Mouse (Mus musculus): ENCODE data around the gene Cep57. TPM values are rescaled to one million over a fixed set of nuclear protein-coding genes. Genes with fewer than 3 reads are reported as not detected.

Gene Cep57
- 42.8 and 46.2 TPM in 2 replicates for polyA plus RNA-seq (2015; fragmentation: Nextera tagmentation; extraction: Ambion mirVana)

DNA sequence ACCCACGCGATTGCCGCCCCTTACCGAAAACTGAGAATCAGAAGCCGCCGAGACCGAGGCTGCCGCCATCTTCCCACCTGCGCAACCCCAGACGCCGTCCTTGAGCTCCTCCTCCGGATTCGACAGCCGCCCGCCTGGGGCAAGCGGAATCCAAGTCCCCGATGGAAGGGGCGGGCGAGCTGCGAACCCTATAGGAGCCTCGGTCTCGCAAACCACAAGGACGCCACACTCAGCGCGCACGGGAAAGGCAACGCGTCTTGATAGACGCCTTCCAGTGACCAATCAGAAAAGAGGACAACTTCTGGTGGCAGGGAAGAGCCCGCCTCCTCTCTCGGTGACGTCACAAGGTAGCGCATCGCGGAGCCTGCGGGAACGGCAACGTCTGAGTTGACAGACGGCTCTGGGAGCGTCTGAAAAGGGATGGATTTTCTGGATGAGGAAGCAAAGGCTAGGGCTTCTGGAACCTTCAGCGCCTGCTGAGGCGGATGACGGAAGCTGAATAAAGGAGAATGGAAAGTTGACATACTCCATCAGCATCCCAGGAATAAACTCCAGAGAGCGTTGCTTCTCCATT is at the start of gene Cep57:
TSS of gene Cep57 (minus strand) at position 276 of the 574 bp plus-strand sequence.
- H3K36me3 ChIP-seq: peaks cover 38% of the 10 kb centered on the region
- H3K4me2 ChIP-seq: peak within 1 kb of the TSS; percentile 82
- no peaks in the 10 kb centered on the region for H3K27me3 ChIP-seq
- peak; percentile 83 for ATAC-seq (ENCODE audit: low read depth)
- peak within 1 kb of the TSS; percentile 97 for H3K9ac ChIP-seq
- peaks cover 32% of the 10 kb centered on the region for H3K4me1 ChIP-seq (replicated peaks)
- under 1% methylated on average over 44 of the region's 44 CpGs for WGBS (ENCODE audit: insufficient replicate concordance)
- peak within 1 kb of the TSS; percentile 92 for H3K4me3 ChIP-seq (replicated peaks)
- peak within 1 kb of the TSS; percentile 98 for H3K27ac ChIP-seq
- DNase-seq: peak; percentile 93
- no peaks in the 10 kb centered on the region for H3K9me3 ChIP-seq (replicated peaks)

- H3K4me2 ChIP-seq: no peak overlapping the region
- 29% methylated on average over 2 of the region's 2 CpGs for WGBS (ENCODE audit: insufficient replicate concordance)
- H3K4me3 ChIP-seq (replicated peaks): no peak overlapping the region
- no peak for DNase-seq
- H3K4me1 ChIP-seq (replicated peaks): no peaks in the 10 kb centered on the region
- H3K9me3 ChIP-seq (replicated peaks): no peaks in the 10 kb centered on the region
- ATAC-seq (ENCODE audit: low read depth): no peak
- H3K36me3 ChIP-seq: no peaks in the 10 kb centered on the region
- no peak overlapping the region for H3K9ac ChIP-seq
- no peak overlapping the region for H3K27ac ChIP-seq
- no peaks in the 10 kb centered on the region for H3K27me3 ChIP-seq
These were observed 48.4 kb upstream of the Cep57 start for GRCm38 (mm10) chr9:13875340-13875739.

GRCm38 (mm10) chr9:13874359-13874758 is 47.5 kb upstream of the Cep57 start:
- DNase-seq (no peak), ATAC-seq (ENCODE audit: low read depth) (no peak)
- Histone ChIP-seq H3K36me3 (no peaks in the 10 kb centered on the region), H3K4me1 (replicated peaks) (no peaks in the 10 kb centered on the region), H3K9ac (no peak overlapping the region), H3K27me3 (no peaks in the 10 kb centered on the region), H3K4me3 (replicated peaks) (no peak overlapping the region), H3K9me3 (replicated peaks) (no peaks in the 10 kb centered on the region), H3K4me2 (no peak overlapping the region), H3K27ac (no peak overlapping the region)
- WGBS (ENCODE audit: insufficient replicate concordance): 35% methylated on average over 2 of the region's 2 CpGs

- H3K9ac ChIP-seq: no peak overlapping the region
- no peak overlapping the region for H3K4me2 ChIP-seq
- DNase-seq: no peak
- H3K4me1 ChIP-seq (replicated peaks): no peaks in the 10 kb centered on the region
- ATAC-seq (ENCODE audit: low read depth): no peak
- whole genome bisulfite sequencing (ENCODE audit: insufficient replicate concordance): 56% methylated on average over 7 of the region's 7 CpGs
- no peak overlapping the region for H3K27ac ChIP-seq
- H3K9me3 ChIP-seq (replicated peaks): no peaks in the 10 kb centered on the region
- no peaks in the 10 kb centered on the region for H3K36me3 ChIP-seq
- H3K27me3 ChIP-seq: no peaks in the 10 kb centered on the region
- H3K4me3 ChIP-seq (replicated peaks): no peak overlapping the region
These were observed 44.7 kb upstream of the Cep57 start for GRCm38 (mm10) chr9:13871631-13872030.

GRCm38 (mm10) chr9:13867646-13868045 is 40.7 kb upstream of the Cep57 start:
- Histone ChIP-seq H3K27me3 (no peaks in the 10 kb centered on the region), H3K36me3 (no peaks in the 10 kb centered on the region), H3K4me2 (no peak overlapping the region), H3K9ac (no peak overlapping the region), H3K9me3 (replicated peaks) (no peaks in the 10 kb centered on the region), H3K4me1 (replicated peaks) (no peaks in the 10 kb centered on the region), H3K4me3 (replicated peaks) (no peak overlapping the region), H3K27ac (no peak overlapping the region)
- ATAC-seq (ENCODE audit: low read depth) (no peak), DNase-seq (no peak)
- WGBS (ENCODE audit: insufficient replicate concordance): 40% methylated on average over 2 of the region's 2 CpGs

- DNase-seq: no peak
- WGBS (ENCODE audit: insufficient replicate concordance): 61% methylated on average over 4 of the region's 4 CpGs
These were observed 29.9 kb upstream of the Cep57 start for GRCm38 (mm10) chr9:13856777-13857176.

GRCm38 (mm10) chr9:13856247-13856646 is 29.3 kb upstream of the Cep57 start:
- Histone ChIP-seq H3K4me2 (no peak overlapping the region), H3K4me1 (replicated peaks) (no peaks in the 10 kb centered on the region), H3K4me3 (replicated peaks) (no peak overlapping the region), H3K9ac (no peak overlapping the region), H3K27ac (no peak overlapping the region), H3K9me3 (replicated peaks) (no peaks in the 10 kb centered on the region), H3K36me3 (no peaks in the 10 kb centered on the region), H3K27me3 (0 out of 2 replicates have a peak, but pooled peaks cover 5% of the 10 kb centered on the region)
- ATAC-seq (ENCODE audit: low read depth) (no peak), DNase-seq (no peak)
- 42% methylated on average over 1 of the region's 1 CpGs for WGBS (ENCODE audit: insufficient replicate concordance)

More at GRCm38 (mm10) chr9:13856777-13857176, 29.9 kb upstream of the Cep57 start:
- H3K27me3 ChIP-seq: 0 out of 2 replicates have a peak, but pooled peaks cover 5% of the 10 kb centered on the region
- no peaks in the 10 kb centered on the region for H3K4me1 ChIP-seq (replicated peaks)
- H3K9ac ChIP-seq: no peak overlapping the region
- no peak overlapping the region for H3K4me2 ChIP-seq
- no peak overlapping the region for H3K4me3 ChIP-seq (replicated peaks)
- no peaks in the 10 kb centered on the region for H3K9me3 ChIP-seq (replicated peaks)
- H3K27ac ChIP-seq: no peak overlapping the region
- no peaks in the 10 kb centered on the region for H3K36me3 ChIP-seq
- ATAC-seq (ENCODE audit: low read depth): no peak

- H3K4me3 ChIP-seq (replicated peaks): no peak overlapping the region
- no peak overlapping the region for H3K9ac ChIP-seq
- H3K27ac ChIP-seq: no peak overlapping the region
- H3K4me2 ChIP-seq: no peak overlapping the region
- 43% methylated on average over 3 of the region's 3 CpGs for WGBS (ENCODE audit: insufficient replicate concordance)
- H3K27me3 ChIP-seq: 0 out of 2 replicates have a peak, but pooled peaks cover 5% of the 10 kb centered on the region
- no peaks in the 10 kb centered on the region for H3K36me3 ChIP-seq
- ATAC-seq (ENCODE audit: low read depth) (no peak), DNase-seq (no peak)
- no peaks in the 10 kb centered on the region for H3K4me1 ChIP-seq (replicated peaks)
- H3K9me3 ChIP-seq (replicated peaks): no peaks in the 10 kb centered on the region
These were observed 27.0 kb upstream of the Cep57 start for GRCm38 (mm10) chr9:13853876-13854275.

DNA sequence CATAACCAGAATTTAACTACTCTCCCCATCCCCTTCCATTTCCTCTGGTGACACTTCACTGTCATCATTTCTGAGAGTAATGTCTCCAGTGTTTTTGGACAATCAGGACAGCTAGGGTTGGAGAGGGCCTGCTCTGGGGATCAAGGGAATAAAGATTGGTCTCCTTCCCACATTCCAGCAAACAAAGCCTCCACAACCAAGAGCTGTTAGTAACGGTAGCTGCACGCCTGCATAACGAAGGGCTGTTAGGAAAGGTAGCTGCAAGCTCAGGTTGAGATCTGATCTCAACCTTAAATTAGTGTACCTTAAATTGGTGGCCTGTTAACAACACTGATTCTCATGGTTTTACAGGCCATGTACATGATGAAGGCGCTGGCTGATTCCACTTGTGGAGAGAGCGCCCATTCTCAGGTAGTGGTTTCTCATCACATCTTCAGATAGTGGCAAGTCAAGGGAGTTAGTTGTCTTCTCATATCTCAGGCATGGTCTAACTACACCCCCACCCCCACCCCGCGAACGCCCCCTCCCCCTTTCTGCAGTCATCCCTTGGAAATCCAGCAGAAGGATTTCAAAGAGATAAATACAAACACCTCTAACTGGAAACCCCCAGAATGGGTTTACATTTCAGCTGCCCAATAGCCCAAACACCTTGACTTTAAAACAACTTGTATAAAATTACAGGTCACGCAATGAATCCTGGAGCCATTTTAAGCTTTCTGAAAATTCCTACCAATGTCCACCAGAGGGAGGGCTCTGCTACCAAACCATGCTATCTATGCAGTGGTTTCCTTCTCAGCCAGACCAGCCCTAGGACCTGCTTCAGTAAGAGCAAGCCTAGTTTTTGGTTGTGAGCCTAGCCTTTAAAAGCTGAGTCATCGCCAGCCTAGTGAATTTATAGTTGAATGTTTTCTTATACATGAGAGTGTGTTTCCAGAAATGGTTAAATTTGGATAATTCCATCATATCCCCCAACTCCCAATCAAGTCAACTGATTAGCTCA is 21.9 kb upstream of the Cep57 start:
- H3K27ac ChIP-seq: no peak overlapping the region
- no peak overlapping the region for H3K9ac ChIP-seq
- no peak overlapping the region for H3K4me2 ChIP-seq
- H3K9me3 ChIP-seq (replicated peaks): no peaks in the 10 kb centered on the region
- peaks cover 19% of the 10 kb centered on the region for H3K36me3 ChIP-seq
- H3K4me1 ChIP-seq (replicated peaks): no peaks in the 10 kb centered on the region
- WGBS (ENCODE audit: insufficient replicate concordance): 78% methylated on average over 10 of the region's 10 CpGs
- no peak overlapping the region for H3K4me3 ChIP-seq (replicated peaks)
- DNase-seq (no peak), ATAC-seq (ENCODE audit: low read depth) (no peak)
- no peaks in the 10 kb centered on the region for H3K27me3 ChIP-seq

- Histone ChIP-seq H3K27me3 (no peaks in the 10 kb centered on the region), H3K4me2 (no peak overlapping the region), H3K4me1 (replicated peaks) (no peaks in the 10 kb centered on the region), H3K36me3 (peaks cover 28% of the 10 kb centered on the region), H3K27ac (no peak overlapping the region), H3K9ac (no peak overlapping the region), H3K4me3 (replicated peaks) (no peak overlapping the region), H3K9me3 (replicated peaks) (no peaks in the 10 kb centered on the region)
- WGBS (ENCODE audit: insufficient replicate concordance): 72% methylated on average over 3 of the region's 3 CpGs
- DNase-seq: no peak
- ATAC-seq (ENCODE audit: low read depth): no peak
These were observed 20.7 kb upstream of the Cep57 start for GRCm38 (mm10) chr9:13847591-13847990.

DNA sequence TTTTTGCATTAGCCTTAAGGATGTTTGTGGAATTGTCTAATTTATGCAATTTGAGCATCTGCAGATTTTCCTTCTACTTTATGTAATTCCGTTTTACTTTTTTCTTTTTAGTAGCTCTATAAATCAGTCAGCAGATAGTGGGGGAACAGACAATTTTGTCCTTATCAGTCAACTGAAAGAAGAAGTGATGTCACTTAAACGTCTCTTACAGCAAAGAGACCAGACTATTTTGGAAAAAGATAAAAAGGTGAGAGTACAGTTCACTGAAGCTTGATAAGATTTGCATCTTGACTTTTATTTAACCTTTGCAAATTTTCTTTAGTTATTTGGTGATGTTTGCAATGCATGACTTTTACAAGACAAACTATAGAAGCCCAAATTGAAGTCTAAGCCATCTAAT is 9.8 kb upstream of the Cep57 start:
- no peak overlapping the region for H3K4me2 ChIP-seq
- WGBS (ENCODE audit: insufficient replicate concordance): 43% methylated on average over 2 of the region's 2 CpGs

More for the DNA sequence above, 9.8 kb upstream of the Cep57 start:
- H3K36me3 ChIP-seq: peaks cover 88% of the 10 kb centered on the region
- H3K27ac ChIP-seq: no peak overlapping the region
- H3K4me1 ChIP-seq (replicated peaks): 0 out of 2 replicates have a peak, but pooled peaks cover 3% of the 10 kb centered on the region
- H3K27me3 ChIP-seq: no peaks in the 10 kb centered on the region
- ATAC-seq (ENCODE audit: low read depth) (no peak), DNase-seq (no peak)
- no peak overlapping the region for H3K9ac ChIP-seq
- no peaks in the 10 kb centered on the region for H3K9me3 ChIP-seq (replicated peaks)
- no peak overlapping the region for H3K4me3 ChIP-seq (replicated peaks)
